Comparison of ENCODE assay signal across 23 mouse cellular contexts in genomic region chr5:121472411-121472810, GRCm38 (mm10). TPM values are rescaled to one million over a fixed set of nuclear protein-coding genes. Genes with fewer than 3 reads are reported as not detected.
"Had no signal": no experiment of that assay in that cellular context is flagged by ENCODE, and none has a peak within 500 bp of the region (broad histone marks: within the 10 kb centered on the region; RNA-seq: fewer than 3 reads in every experiment).

No protein-coding gene starts in this region.

- H3K27me3 ChIP-seq: kidney, embryonic 15.5 days; limb, embryonic 12.5 days; limb, embryonic 15.5 days; midbrain, embryonic 13.5 days; neural tube, embryonic 13.5 days; stomach, embryonic 15.5 days had no signal

- H3K9me3 ChIP-seq: kidney, embryonic 15.5 days; limb, embryonic 12.5 days; limb, embryonic 15.5 days; megakaryocyte, embryonic 14.5 days; midbrain, embryonic 10.5 days; midbrain, embryonic 13.5 days; neural tube, embryonic 13.5 days; stomach, embryonic 15.5 days had no signal

- H3K4me1 ChIP-seq: kidney, embryonic 15.5 days; limb, embryonic 12.5 days; limb, embryonic 15.5 days; midbrain, embryonic 13.5 days; neural tube, embryonic 13.5 days had no signal

- ATAC-seq: lung, postnatal 0 days; midbrain, embryonic 13.5 days; midbrain, embryonic 16.5 days had no signal

- H3K9ac ChIP-seq: kidney, embryonic 15.5 days; limb, embryonic 12.5 days; limb, embryonic 15.5 days; lung, embryonic 14.5 days; midbrain, embryonic 13.5 days; neural tube, embryonic 13.5 days; stomach, embryonic 15.5 days had no signal

- H3K4me2 ChIP-seq: kidney, embryonic 15.5 days; limb, embryonic 12.5 days; limb, embryonic 15.5 days; lung, embryonic 14.5 days; midbrain, embryonic 13.5 days; neural tube, embryonic 13.5 days; stomach, embryonic 15.5 days had no signal

- H3K4me3 ChIP-seq: kidney, embryonic 15.5 days; limb, embryonic 12.5 days; limb, embryonic 15.5 days; megakaryocyte, embryonic 14.5 days; midbrain, embryonic 10.5 days; midbrain, embryonic 13.5 days; myocyte; neural tube, embryonic 13.5 days; stomach, embryonic 15.5 days had no signal

- DNase-seq: kidney, adult 11 months; kidney, adult 8-10 months; kidney, postnatal 10 days; kidney, postnatal 4 days; left cerebral cortex, postnatal 4 days; lung, embryonic 14.5 days; lung, postnatal 36 days; retina, postnatal 1 day; right cerebral cortex, postnatal 25 days; spleen, adult 18-20 months; thymus, postnatal 25 days had no signal

- H3K27ac ChIP-seq: kidney, embryonic 15.5 days; limb, embryonic 12.5 days; limb, embryonic 15.5 days; midbrain, embryonic 10.5 days; midbrain, embryonic 13.5 days; neural tube, embryonic 13.5 days; stomach, embryonic 15.5 days had no signal

- H3K36me3 ChIP-seq: kidney, embryonic 15.5 days; limb, embryonic 12.5 days; limb, embryonic 15.5 days; midbrain, embryonic 10.5 days; midbrain, embryonic 13.5 days; neural tube, embryonic 13.5 days; stomach, embryonic 15.5 days had no signal

RNA-seq across cellular contexts. Expression of gene Adam1b, which starts 30.8 kb away (rescaled TPM):
- polyA plus RNA-seq: liver, embryonic 16.5 days; lung, embryonic 14.5 days; midbrain, embryonic 10.5 days; midbrain, embryonic 13.5 days; midbrain, embryonic 16.5 days; neural tube, embryonic 13.5 days had no signal
